Mouse (Mus musculus) inflammation-experienced regulatory T-cells, adult 6 months (primary cell): Measurements from ENCODE around the gene Ccdc9b. TPM values are rescaled to one million over a fixed set of nuclear protein-coding genes. Genes with fewer than 3 reads are reported as not detected.

Experiments used
- ATAC-seq: one replicate; pipeline ENCODE4 v1.8.0; 2017
- polyA plus RNA-seq, 3 experiments: library from polyadenylated mRNA; unstranded; fragments of 100-300 nt; shearing (Covaris generic); gene quantifications; one replicate each; pipeline ENCODE4 v1.2.1; 2017

The Ccdc9b gene
- under 1 TPM in 2 of 3 experiments, not detected in 1; 0.16 to 0.30 TPM for polyA plus RNA-seq

DNA sequence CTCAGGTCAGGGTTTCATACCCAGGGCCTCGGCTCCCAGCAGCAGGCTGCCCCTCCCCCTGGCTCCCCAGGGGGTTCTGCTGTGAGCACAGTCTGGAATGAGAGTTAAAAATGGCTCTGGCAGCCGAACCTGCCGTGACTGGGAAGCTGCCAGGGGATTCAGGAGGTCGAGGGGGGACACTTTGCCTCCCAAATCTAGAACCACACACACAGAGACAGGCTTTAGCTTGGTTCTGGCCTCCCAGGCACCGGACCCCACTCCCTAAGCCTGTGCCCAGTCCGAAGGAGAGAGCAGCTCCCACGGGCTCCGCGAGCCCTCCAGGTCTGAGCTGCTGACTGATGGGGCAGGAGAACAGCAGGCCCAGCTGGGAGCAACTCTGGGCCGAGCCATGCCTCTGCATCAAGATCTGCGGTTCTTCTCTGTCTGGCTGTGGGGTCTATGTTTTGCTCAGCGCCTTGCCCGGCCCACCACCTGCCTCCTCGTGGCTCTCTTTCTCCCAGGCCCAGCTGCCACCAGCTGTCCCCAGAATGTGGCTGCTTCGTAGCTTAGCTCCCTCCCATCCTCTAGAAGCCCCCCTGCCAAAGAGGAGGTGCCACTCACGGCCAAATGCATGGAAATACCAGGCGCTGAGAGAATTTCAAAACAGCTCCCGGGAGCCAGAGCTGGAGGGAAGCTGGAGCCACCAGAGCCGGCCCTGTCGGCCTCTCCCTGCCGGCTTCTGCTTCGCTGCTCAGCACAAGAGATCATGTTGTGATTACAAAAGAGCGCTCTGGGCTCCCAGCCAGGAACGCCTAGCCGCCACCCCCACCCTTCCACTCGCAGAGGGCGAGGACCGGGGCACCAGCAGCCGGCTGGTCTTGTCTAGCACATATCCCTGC is at the start of gene Ccdc9b:
Gene Ccdc9b (minus strand): TSS at position 756 of the 878 bp plus-strand sequence.
- peak; percentile 52 for ATAC-seq

DNA sequence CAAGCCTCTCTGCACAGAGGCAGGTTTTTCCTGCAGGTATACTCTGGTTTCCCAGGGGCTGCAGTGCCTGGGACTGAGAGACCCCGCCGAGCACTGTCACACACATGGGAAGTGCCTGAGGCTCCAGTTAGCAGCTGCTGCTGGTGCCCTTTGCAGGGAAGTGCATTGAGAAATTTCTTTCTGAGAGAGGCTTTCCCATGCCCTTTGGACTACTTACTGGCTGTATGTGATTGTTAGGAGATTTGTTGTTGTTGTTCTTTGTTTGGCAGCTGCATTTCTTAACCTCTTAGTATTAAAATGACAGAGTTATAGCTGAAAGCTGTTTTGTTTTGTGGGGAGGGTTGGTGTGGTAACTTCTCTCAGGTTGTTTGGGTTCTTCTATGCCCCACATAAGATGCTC is 48.4 kb upstream of the Ccdc9b start:
- ATAC-seq = no peak

DNA sequence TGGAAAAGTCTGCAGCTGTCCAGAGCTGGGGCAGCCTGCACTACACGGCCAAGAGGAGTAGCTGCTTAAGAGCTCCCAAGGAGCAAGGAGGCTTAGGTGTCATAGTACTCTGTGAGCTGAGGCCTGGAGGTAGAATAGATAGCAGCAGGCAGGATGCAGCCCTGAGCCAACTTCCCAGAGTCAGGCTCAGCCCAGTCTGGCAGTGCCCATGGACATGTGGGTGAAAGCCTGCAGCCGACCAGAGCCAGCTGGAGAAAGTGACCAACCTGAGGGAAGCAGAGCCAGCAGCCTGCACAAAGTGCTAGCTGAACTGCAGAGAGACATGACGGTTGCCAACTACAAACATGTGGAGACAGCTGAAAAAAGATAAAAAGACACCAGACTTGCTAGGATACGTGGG is 44.4 kb upstream of the Ccdc9b start:
- ATAC-seq = no peak

DNA sequence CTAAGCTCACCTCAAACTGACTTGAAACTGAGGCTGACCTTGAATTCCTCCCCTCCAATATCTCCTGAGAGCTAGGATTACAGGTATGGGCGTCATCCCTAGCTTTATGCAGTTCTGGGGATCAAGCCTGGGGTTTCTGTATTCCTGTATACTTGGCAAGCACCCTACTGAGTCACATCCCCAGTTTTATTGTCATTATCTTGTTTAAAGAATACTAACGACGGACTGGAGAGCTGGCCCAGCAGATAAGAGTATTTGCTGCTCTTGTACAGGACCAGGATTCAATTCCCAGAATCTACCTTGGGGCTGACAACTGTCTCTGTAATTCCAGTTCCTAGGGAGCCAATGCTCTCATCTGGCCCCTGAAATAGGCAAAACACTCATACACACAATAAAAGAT is 43.3 kb upstream of the Ccdc9b start:
- ATAC-seq = no peak

DNA sequence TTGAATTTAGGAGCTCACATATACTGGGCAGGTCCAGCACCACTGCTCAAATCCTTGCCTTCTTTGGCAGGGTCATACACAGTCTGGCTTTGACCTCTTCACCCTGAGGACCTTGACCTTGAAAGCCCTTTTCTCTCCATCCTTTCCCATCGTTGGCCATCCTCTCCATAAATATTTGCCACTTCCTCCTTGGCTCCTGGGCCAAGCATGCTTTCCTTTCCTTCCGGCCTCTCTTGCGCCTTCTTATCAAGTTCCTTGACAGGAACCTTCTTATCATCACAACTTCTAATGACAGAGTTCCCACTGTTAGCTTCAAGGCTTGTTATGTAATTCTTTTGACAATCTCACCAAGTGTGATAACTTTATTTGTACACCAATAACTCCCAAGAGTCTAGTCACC is 42.7 kb upstream of the Ccdc9b start:
- no peak for ATAC-seq

DNA sequence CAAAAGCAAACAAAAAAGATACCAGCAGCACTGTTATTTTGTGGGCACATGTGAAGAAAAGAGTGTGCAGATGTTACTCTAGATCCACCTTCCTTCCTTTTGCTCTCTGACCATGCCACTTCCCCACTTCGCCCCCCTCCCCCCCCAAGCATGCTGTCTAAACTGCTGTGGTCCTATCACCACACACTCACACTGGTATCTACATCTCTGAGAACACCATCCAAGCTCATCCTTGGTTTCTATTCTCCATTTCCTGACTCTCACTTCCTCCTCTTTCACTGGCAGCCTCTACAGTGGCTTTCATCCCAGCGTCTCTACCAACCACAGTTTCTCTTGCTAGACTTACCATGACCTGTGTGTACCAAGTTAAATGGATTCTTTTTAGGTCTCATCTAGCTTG is 42.0 kb upstream of the Ccdc9b start:
- no peak for ATAC-seq

DNA sequence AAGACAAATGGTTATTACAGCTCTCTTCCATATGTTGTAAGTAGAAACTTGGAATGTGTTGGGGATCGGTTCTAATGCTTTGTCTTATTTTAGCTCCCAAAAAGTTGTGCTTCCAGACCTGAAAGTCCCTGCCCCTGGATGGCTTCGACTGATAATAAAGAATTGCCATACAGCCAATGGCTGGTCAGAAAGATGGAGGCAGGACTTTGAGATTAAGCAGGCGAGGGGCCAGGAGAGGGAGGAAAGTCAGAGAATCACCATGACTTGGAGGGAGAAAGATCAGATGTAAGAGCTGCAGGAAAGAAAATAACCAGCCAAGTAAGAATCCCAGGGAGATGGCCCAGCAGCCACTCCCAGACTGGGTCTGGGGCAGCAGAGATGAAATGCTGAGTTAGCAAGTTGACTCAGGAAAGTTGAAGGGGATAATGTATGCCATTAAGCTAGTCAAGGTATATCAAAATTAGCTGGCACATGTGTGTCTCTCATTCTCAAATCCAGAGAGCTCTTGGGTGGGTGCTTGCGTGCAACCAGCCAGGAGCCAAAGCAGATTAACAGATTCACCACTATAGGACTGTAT is 40.2 kb upstream of the Ccdc9b start:
- no peak for ATAC-seq

DNA sequence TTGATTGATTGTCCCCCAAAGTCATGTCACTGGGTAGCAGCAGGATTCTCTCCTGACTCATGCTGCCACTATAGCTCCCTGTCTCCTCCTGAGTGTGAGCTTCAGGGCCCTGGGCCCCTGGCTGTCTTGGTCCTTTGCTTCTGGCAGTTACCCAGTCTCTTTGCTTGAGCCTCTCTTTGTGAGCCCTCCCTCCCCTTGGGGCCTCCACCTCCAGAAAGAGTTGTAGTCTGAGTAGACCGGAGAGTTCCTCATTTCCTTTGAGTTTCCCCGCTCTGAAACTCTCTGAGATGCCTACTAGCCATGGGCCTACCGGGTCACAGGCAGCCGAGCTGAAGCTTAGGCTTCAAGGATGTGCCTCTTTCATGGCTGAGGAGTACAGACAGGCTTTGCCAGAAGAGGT is 31.2 kb upstream of the Ccdc9b start:
- ATAC-seq = no peak

DNA sequence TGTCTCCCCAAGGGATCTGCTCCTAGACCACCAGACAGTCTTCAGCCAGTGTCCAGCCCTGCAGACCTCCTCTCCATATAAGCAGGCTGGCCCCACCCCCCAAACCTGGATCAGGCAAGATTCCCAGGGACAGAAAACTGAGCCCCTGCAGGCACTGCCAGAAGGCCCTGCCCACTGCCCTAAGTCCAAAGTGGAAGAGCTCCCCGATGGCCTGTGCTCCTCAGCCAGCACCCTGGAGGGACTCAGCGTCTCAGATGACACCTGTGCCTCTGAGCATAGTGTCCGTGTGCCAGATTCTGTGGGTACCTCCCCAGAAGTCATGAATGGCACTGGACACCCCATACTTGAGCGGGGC is 29.8 kb upstream of the Ccdc9b start:
- no peak for ATAC-seq

DNA sequence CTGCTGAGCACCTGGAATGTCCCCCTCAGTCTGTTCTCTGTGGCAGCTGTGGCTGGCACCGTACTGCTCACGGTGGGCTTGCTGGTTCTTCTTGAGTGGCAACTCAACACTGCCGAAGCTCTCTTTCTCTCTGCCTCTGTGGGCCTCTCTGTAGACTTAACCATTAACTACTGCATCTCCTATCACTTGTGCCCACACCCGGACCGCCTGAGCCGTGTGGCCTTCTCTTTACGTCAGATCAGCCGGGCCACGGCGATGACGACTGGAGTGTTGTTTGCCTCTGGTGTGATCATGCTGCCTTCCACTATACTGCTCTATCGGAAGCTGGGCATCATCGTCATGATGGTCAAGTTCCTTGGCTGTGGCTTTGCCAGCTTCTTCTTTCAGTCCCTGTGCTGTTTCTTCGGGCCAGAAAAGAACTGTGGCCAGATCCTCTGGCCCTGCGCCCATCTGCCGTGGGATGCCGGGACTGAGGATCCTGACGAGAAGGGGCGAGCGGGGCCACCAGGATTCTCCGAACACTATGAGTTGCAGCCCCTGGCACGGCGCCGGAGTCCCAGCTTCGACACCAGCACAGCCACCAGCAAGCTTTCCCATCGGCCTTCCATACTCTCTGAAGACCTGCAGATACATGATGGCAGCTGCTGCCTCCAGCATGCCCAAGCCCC is 29.3 kb upstream of the Ccdc9b start:
- ATAC-seq = no peak

DNA sequence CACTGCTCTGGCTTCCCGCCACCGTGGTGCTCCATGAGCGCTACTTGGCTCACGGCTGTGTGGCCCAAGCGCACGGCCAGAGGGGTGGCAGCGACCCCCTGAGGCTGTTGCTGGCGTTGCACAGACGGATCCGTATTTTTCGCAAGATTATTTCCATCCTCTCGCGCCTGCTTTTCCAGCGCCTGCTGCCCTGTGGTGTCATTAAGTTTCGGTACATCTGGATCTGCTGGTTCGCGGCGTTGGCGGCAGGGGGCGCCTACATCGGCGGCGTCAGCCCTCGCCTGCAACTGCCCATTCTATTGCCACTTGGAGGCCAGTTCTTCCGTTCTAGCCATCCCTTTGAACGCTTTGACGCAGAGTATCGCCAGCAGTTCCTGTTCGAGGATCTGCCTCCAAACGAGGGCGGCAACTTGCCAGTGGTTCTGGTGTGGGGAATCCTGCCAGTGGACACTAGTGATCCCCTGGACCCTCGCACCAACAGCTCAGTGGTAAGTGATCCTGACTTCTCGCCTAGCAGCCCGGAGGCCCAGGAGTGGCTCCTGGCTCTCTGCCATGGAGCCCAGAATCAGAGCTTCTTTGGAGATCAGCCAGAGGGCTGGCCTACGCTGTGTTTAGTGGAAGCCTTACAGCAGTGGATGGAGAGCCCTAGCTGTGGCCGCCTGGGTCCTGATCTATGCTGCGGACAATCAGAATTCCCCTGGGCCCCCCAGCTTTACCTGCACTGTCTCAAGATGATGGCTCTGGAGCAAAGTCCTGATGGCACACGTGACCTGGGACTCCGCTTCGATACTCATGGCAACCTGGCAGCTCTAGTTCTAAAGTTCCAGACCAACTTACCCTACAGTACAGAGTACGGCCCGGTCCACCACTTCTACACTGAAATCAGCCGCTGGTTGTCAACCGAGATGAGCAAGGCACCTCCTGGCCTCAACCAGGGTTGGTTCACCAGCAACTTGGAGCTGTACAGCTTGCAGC is 28.4 kb upstream of the Ccdc9b start:
- no peak for ATAC-seq

DNA sequence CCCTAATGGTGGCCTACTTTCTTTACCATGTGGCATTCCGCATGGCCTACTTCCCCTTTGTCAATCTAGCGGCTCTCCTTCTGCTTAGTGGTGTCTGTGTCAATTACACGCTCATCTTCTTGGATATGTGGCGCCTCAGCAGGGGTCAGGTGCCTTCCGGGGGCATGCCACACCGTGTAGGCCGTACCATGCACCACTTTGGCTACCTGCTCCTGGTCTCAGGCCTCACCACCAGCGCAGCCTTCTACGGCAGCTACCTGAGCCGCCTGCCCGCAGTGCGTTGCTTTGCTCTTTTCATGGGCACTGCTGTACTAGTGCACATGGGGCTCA is 27.7 kb upstream of the Ccdc9b start:
- no peak for ATAC-seq

DNA sequence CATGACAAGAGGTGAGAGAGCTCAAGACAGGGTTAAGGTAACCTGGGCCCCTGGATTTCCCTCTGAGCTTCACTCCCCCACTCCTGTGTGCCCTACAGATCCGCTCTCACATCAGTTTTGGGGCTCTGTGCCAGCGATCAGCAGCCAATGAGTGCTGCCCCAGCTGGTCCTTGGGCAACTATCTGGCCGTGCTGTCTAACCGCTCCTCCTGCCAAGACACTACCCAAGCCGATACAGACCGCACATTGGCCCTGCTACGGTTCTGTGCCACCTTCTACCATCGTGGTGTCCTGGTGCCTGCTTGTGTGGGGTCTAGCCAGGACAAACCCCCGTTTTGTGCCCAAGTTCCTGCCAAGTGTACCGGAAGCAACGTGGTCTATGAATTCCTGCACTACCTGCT is 27.0 kb upstream of the Ccdc9b start:
- ATAC-seq = no peak

DNA sequence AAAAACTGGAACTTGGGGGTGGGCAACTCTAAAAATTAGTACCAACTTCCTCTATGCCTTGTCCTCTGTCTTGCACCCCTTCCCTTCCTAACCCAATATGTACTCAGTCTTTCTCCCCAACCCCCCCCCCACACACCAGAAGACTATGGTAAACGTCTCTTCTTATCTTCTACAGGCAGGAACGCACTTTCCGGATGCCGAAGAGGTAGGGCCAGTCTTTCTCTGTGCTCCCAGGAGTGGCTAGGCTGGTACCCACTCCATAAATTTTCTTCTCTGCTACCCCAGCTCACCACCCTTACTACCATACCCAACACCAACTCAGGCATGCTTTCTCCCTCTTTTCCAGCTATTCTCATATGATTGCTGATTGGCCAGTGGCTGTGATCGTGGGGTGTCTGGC is 24.1 kb upstream of the Ccdc9b start:
- no peak for ATAC-seq

DNA sequence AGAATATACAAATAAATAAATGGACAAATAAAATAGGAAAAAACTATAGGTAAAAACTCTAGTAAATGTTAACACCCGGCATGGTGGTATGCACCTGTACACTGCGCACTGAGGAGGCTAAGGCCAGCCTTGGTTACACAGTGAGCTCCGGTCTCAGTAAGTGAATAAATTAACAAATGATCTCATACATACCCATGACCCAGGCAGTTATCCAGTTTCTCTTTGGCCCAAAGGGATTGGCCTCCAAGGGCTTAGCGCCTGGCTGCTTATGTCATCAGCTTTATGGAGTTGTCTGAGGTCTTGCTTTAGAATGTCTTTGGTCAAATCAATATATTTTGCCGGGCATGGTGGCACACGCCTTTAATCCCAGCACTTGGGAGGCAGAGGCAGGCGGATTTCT is 21.2 kb upstream of the Ccdc9b start:
- no peak for ATAC-seq

DNA sequence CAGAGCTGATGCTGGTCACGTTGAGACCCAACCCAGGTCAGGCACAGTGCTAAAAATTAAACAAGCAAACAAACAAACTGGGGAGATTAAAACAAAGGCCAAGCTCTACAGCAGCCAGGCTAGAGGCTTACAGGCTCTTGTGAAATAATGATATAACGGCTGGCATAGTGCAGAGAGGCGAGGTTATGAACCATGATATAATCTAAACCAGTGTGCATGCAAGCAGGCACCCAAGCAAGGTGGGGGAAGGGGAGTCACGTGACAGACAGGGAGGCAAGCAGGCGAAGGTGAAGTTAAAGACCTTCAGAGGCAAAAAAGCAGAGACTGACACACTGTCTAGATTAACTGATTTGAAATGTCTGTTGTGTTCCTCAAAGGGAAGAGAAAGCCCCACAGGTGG is 20.6 kb upstream of the Ccdc9b start:
- no peak for ATAC-seq

DNA sequence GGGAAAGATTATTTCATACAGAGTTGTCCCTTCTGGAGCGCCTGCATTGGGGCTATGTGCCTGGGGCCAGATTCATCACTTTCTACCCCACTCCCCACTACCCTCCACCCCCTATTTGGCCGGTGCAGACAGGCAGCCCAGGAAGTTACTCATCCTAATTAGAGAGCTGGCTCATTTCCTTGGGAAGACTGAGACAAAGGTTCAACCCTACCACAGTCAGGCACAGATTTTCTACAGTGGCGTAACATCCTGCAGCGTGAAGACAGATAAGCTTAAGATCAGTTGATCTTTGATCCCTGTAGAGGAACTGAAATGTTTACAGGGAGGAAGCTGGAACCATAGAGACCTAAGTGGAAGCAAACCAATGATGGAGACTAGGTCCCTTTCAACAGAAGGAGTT is 19.8 kb upstream of the Ccdc9b start:
- no peak for ATAC-seq

DNA sequence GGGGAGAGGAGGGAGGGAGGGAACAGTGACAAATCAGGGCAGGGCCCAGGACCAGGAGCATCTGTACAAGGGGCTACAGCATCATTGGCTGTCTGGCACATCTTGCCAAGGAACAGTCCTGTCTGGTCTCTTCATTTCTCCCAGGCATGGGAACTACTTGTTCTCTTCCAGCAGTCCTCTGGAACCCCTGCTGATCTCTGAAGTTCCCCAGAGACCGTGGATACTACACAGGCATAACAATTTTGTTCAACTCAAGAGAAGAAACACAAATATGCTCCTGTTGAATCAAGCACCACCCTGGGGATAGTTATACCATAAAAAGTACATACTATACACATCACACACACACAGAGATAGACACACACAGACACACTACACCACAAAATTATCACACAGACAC is 18.7 kb upstream of the Ccdc9b start:
- ATAC-seq = no peak

DNA sequence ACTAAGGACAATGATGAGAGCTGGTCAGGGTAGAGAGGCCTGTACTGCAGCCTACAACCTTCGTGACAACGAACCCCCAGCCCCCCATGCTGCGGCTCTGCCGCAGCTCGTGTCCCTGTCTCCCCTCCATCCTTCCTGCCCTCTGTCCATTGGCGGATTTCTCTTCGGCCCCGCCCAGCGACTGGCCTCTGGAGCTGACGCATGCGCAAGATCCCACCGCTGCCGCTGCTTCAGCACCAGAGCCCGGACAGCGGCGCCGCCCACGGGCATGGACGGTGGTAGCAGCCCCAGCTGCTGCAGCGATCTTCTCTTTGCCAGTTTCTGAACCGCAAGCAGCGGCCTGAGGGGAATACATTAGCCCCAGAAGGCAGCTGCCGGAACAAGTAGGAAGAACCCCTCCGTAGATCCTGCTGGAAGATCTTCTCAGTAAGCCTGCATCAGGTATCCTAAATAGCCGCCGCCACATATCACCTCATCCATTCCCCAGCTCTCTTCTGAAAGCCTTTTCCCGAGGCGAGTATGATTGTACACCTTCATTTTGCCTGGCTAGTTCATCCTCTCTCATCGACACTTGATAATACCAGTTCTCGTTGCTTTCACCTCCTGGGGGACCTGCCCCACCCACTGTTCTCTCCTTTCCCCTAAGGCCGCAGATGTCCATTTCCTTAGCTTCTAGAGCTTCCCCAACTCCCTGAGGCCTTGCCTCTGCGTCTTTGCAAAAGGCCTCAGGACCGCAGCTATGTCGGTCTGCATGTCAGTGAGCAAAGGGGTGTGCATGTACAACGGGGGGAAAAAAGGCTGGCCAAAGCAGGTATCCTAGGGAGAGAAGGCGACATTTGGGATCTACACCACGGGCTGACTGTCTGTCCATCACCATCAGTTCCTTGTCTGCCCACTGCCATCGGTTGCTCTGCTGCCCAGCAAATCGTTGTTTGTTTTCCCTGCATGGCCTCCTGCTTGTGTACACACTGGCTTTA is 17.3 kb upstream of the Ccdc9b start, which contains the start of gene Disp2:
Gene Disp2 (plus strand): TSS at position 216 of the 977 bp plus-strand sequence.
- no peak for ATAC-seq

DNA sequence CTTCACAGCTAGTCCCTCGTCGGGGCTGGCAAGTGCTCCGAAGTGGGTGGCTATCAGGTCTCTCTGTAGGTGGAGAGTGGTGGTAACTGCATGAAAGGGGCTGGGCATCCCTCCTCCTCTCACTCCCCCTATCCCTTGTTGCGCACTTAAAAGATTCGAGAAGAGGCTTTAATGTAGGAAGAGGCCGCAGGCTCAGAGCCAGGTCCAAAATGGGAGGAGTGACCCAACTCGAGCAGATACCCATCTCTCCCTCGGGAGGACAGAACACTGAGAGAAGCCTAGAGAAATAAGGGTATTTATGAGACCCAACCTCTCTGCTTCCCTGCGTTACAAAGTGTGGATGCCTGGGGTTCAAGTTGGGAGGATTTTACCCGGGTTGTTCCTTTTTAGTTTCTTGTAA is 16.6 kb upstream of the Ccdc9b start:
- no peak for ATAC-seq

DNA sequence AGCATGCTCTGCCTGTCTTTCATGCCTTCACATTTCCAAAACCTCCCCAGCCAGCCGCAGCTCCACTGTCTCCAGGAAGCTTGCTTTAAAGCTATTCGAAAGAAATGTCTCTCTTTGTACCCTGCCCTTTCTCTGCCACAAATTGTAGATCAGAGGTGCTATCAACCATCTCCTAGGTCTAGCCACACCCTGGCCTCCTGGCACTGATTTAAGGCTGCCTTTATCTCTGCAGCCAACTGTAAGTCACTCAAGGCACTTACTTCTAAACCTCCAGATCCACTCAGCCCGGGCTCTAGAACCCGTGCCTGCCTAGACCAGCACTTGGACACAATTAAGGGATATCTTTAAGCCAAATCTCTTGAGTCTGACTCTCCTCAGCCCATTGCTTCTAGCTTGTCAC is 16.0 kb upstream of the Ccdc9b start:
- ATAC-seq = no peak

DNA sequence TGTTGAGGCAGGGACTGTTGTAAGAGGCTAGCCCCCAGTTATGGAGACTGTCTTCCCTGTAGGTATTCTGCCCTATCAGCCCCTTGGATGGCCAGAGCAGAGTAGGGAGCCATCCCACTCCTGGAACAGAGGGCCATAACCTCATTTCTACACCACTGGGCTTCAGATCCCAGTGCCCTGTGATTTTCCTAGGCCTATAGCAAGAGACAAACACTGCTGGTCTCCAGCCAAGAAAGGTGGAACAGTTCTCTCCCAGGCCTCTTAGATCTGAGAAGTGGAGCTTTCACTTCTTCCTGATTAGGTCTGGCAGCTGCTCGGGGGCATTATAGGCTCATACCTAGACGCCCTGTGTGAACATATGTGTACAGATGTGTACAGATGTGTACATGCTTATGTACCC is 13.8 kb upstream of the Ccdc9b start:
- ATAC-seq = no peak
